Comparison of ENCODE assay signal across 16 mouse cellular contexts in genomic region chr7:112776670-112777069, GRCm38 (mm10).
DNase-seq lines count a peak whose midpoint lies in the region; ATAC-seq lines count a peak whose summit lies in the region.
"Had no signal": no experiment of that assay in that cellular context is flagged by ENCODE, and none has a peak within 500 bp of the region (broad histone marks: within the 10 kb centered on the region; RNA-seq: fewer than 3 reads in every experiment).

No protein-coding gene starts in this region.

- WGBS in limb, embryonic 12.5 days = 47% methylated on average over 5 of the region's 5 CpGs
- 66% methylated on average over 5 of the region's 5 CpGs for WGBS in limb, embryonic 10.5 days
- 35% methylated on average over 5 of the region's 5 CpGs for WGBS in hindbrain, embryonic 14.5 days

- no peak overlapping the region for H3K4me2 ChIP-seq in limb, embryonic 12.5 days
- no peak overlapping the region for H3K4me2 ChIP-seq in hindbrain, embryonic 14.5 days (replicated peaks)
- H3K4me2 ChIP-seq: heart, embryonic 15.5 days; kidney, embryonic 15.5 days had no signal

- H3K36me3 ChIP-seq in limb, embryonic 12.5 days = no peaks in the 10 kb centered on the region
- no peaks in the 10 kb centered on the region for H3K36me3 ChIP-seq in limb, embryonic 10.5 days
- H3K36me3 ChIP-seq in hindbrain, embryonic 14.5 days (replicated peaks; ENCODE audit: control insufficient read depth, insufficient read depth) = no peaks in the 10 kb centered on the region
- H3K36me3 ChIP-seq: heart, embryonic 15.5 days; kidney, embryonic 15.5 days had no signal

- H3K9ac ChIP-seq in limb, embryonic 12.5 days (replicated peaks) = no peak overlapping the region
- no peak overlapping the region for H3K9ac ChIP-seq in hindbrain, embryonic 14.5 days
- H3K9ac ChIP-seq: kidney, embryonic 15.5 days had no signal

- peak; percentile 32 for DNase-seq in cerebellum, adult 11-12 months
- no peak for DNase-seq in cerebellum, adult 8-10 months
- no peak for DNase-seq in limb, embryonic 10.5 days (ENCODE audit: low spot score)
- peak; percentile 81 to 88 for DNase-seq in cerebellum, postnatal 10 days
- no peak for DNase-seq in hindbrain, embryonic 14.5 days (ENCODE audit: low spot score)
- DNase-seq in kidney, adult 9 months = no peak
- DNase-seq: gastrocnemius, postnatal 14 days; lung, postnatal 14 days; thymus, postnatal 4 days had no signal

- H3K4me1 ChIP-seq in limb, embryonic 12.5 days (replicated peaks) = peaks cover 67% of the 10 kb centered on the region
- H3K4me1 ChIP-seq in limb, embryonic 10.5 days = peaks cover 56% of the 10 kb centered on the region
- H3K4me1 ChIP-seq in hindbrain, embryonic 14.5 days (replicated peaks; ENCODE audit: control insufficient read depth, insufficient read depth, low read length) = peaks cover 24% of the 10 kb centered on the region

- no peaks in the 10 kb centered on the region for H3K27me3 ChIP-seq in limb, embryonic 12.5 days
- no peaks in the 10 kb centered on the region for H3K27me3 ChIP-seq in limb, embryonic 10.5 days (ENCODE audit: low read depth, poor library complexity, severe bottlenecking)
- H3K27me3 ChIP-seq in hindbrain, embryonic 14.5 days (ENCODE audit: control insufficient read depth, insufficient read depth, low read length) = no peaks in the 10 kb centered on the region
- H3K27me3 ChIP-seq: heart, embryonic 15.5 days; kidney, embryonic 15.5 days; Patski had no signal

- no peak for ATAC-seq in limb, embryonic 12.5 days (ENCODE audit: insufficient number of reproducible peaks, insufficient read depth, low FRiP score, low TSS enrichment, low read depth)
- 0 out of 2 replicates have a peak, but pooled peaks have one; percentile 19 for ATAC-seq in hindbrain, embryonic 14.5 days (ENCODE audit: low FRiP score)
- ATAC-seq in CD4-positive, CD25-positive, alpha-beta regulatory T cell, adult 4 months = no peak
- ATAC-seq: Patski had no signal

- H3K27ac ChIP-seq in limb, embryonic 12.5 days = peak overlapping the region; percentile 29; the same call in 1 of the 2 replicates
- no peak overlapping the region for H3K27ac ChIP-seq in limb, embryonic 10.5 days
- no peak overlapping the region for H3K27ac ChIP-seq in hindbrain, embryonic 14.5 days
- H3K27ac ChIP-seq: left cerebral cortex, adult 2 months had no signal

- H3K4me3 ChIP-seq in limb, embryonic 12.5 days (replicated peaks) = no peak overlapping the region
- H3K4me3 ChIP-seq in limb, embryonic 10.5 days = no peak overlapping the region
- H3K4me3 ChIP-seq in hindbrain, embryonic 14.5 days (replicated peaks; ENCODE audit: low read length) = no peak overlapping the region
- H3K4me3 ChIP-seq: erythroblast, embryonic 14.5 days; heart, embryonic 15.5 days; kidney, embryonic 15.5 days; left cerebral cortex, adult 2 months had no signal

- H3K9me3 ChIP-seq in limb, embryonic 12.5 days = no peaks in the 10 kb centered on the region
- H3K9me3 ChIP-seq in limb, embryonic 10.5 days (replicated peaks) = no peaks in the 10 kb centered on the region
- no peaks in the 10 kb centered on the region for H3K9me3 ChIP-seq in hindbrain, embryonic 14.5 days (ENCODE audit: control insufficient read depth, low read length)
- H3K9me3 ChIP-seq: heart, embryonic 15.5 days; kidney, embryonic 15.5 days had no signal

Comparison
In these comparisons a context has a peak if more than half of its experiments do, and no peak if none do; other contexts are left out.
1. DNase-seq: peak in cerebellum, adult 11-12 months (single experiment) and cerebellum, postnatal 10 days (2 of 2); none in cerebellum, adult 8-10 months (single experiment), limb, embryonic 10.5 days (single experiment), hindbrain, embryonic 14.5 days (single experiment) and kidney, adult 9 months (single experiment).